Mouse (Mus musculus) urinary bladder, postnatal 0 days (tissue): ENCODE data around the gene Slu7. TPM values are rescaled to one million over a fixed set of nuclear protein-coding genes. Genes with fewer than 3 reads are reported as not detected.

Experiments used
- polyA plus RNA-seq: library from polyadenylated mRNA; unstranded; fragments of >200 nt; fragmentation: Nextera tagmentation; extraction: Ambion mirVana; gene quantifications from 2 replicates; pipeline ENCODE4 v1.2.1, GENCODE M21; 2015

Gene Slu7
- 38.4 and 40.1 TPM in 2 replicates for polyA plus RNA-seq

DNA sequence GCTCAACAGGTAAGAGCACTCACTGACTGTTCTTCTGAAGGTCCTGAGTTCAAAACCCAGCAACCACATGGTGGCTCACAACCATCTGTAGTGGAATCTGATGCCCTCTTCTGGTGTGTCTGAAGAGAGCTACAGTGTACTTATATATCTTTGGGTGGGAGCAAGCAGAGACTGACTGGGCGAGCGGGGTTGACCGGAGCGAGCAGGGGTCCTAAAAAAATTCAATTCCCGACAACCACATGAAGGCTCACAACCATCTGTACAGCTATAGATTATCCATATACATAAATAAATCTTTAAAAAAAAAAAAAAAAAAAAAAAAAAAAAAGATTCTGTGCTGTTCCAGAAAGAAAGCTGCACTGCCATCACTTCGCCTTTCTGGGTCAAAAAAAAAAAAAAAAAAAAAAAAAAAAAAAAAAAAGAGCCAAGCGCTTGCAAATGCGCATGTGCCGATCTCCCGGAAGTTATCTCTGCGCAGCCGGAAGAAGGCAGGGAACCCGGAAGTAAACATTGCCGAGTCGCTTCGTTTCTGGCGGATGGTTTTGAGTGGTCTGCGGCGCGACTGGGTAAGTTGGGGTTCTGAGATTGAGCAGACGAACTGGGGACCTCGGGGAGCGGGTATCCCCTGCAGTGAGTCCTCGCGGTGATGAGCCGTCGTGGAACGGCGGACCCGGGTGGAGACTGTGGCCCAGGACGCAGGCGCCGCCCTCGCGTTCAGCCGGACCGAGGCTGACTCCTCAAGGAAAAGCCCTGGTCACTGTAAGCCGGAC, at the start of gene Slu7:
Gene Slu7, plus strand, starts transcription at position 491 of the 770 bp plus-strand sequence.

GRCm38 (mm10) chr11:43425824-43426413, 7.6 kb upstream of the Slu7 start, which contains the start of gene Pttg1:
Gene Pttg1 (minus strand): TSS chr11:43426251.

DNA sequence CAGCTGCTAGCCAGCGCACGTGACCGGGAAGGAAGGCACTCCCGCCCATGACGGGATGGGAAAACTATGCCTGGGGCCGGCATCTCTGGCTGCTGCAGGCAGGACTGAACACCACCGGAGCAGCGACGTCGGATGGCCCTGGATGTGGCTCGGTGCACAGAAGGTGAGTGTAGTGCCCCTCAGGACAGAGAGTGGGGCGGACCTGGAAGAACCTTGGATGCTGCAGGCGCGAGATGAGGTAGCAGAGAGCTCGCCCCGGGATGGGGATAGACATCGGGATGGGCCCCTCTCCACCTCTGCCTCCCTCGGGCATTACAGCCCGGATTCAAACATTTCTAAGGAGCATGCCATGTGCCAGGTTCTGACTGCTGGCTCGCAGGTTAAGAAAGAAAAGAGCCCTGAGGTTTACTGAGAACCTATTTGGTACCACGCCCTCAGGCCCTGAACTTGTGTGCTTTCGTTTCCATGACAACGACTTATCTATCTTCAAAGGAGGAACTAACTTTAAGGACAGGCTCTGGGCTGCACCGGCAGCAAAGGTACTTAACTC, 40.8 kb downstream of the Slu7 start, which contains the start of gene C1qtnf2:
Gene C1qtnf2, plus strand, starts transcription at position 52 of the 550 bp plus-strand sequence.

Other genes with a start within 250 kb of the Slu7 start
- gene Pttg1, start 7.5 kb upstream of the Slu7 start, polyA plus RNA-seq: 66.5 and 75.1 TPM in 2 replicates
- 48.2 and 51.8 TPM in 2 replicates for gene C1qtnf2, start 40.5 kb downstream of the Slu7 start, polyA plus RNA-seq
- gene Ccnjl, start 95.0 kb downstream of the Slu7 start, polyA plus RNA-seq: 10.1 and 12.0 TPM in 2 replicates
- gene 4933415A04Rik, start 153.3 kb downstream of the Slu7 start, polyA plus RNA-seq: 3.6 TPM in 2 replicates
- gene Fabp6, start 167.8 kb downstream of the Slu7 start, polyA plus RNA-seq: 1.5 and 1.9 TPM in 2 replicates
- 11.4 and 12.4 TPM in 2 replicates for gene Pwwp2a, start 248.3 kb downstream of the Slu7 start, polyA plus RNA-seq